Mouse (Mus musculus) inflammation-experienced regulatory T-cells, adult 6 months (primary cell): ENCODE measurements around the gene F8a. TPM values are rescaled to one million over a fixed set of nuclear protein-coding genes. Genes with fewer than 3 reads are reported as not detected.
A peak's percentile ranks its signal among the peaks of the same experiment; 100 is the strongest.
"Not testable (repeated sequence)": the region's sequence is repeated elsewhere in the genome, so short reads cannot be mapped to it uniquely, and the experiment has no call there.

Experiments
- ATAC-seq: one replicate; pipeline ENCODE4 v1.8.0; 2017
- polyA plus RNA-seq, 3 experiments: library from polyadenylated mRNA; unstranded; fragments of 100-300 nt; shearing (Covaris generic); gene quantifications; one replicate each; pipeline ENCODE4 v1.2.1; 2017

F8a gene
- polyA plus RNA-seq, result 1 to 10 TPM; 1.5 to 2.1 (median 1.8) TPM

DNA sequence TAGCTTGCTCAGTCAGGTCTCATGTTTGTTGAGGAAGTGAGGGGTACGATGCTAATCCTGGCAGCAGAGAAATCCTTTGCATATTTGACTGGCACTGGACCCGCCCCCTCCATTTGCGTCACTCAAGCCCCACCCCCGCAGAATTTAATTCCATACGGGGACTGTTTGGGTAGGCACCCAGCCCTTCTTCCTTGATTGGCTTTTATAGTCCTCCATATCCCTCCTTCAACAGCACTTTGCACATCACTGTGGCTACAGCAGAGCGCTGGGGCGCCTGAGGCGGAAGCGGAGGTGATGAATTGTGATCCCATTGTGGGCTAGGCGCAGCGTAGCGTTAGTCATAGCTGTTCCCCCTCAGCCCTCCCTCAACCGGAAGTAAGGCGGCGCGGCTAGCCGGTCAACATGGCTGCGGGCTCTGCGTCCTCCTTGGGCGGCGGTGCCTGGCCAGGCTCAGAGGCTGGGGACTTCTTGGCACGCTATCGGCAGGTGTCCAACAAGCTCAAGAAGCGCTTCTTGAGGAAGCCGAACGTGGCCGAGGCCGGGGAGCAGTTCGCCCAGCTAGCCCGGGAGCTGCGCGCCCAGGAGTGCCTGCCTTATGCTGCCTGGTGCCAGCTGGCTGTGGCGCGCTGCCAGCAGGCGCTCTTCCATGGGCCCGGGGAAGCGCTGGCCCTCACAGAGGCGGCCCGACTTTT lies at the start of gene F8a:
TSS of gene F8a (plus strand) at position 378 of the 692 bp plus-strand sequence.
- peak; percentile 85 for ATAC-seq

DNA sequence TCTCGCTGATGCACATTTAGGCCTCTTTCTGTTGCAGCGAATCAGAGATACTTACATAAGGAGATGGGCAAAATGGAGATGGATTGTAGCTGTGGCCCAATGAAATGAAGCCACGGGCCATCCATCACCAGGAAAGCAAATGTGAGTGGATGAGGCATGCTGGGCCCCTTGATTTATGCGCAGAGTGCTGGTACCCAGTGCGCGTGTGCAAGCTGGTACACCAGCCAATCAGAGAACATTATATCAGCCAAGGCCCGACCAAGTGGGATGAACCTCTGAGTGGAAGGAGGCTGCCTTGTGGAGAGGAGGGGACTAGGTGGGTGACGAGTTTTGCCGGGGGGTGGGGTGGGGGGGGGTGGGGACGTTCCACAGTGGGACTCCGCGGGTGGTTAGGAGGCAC lies 36.2 kb upstream of the F8a start, which contains the start of gene Xlr3b:
TSS of gene Xlr3b (plus strand) at position 274 of the 400 bp plus-strand sequence.
- ATAC-seq, result not testable (repeated sequence)

DNA sequence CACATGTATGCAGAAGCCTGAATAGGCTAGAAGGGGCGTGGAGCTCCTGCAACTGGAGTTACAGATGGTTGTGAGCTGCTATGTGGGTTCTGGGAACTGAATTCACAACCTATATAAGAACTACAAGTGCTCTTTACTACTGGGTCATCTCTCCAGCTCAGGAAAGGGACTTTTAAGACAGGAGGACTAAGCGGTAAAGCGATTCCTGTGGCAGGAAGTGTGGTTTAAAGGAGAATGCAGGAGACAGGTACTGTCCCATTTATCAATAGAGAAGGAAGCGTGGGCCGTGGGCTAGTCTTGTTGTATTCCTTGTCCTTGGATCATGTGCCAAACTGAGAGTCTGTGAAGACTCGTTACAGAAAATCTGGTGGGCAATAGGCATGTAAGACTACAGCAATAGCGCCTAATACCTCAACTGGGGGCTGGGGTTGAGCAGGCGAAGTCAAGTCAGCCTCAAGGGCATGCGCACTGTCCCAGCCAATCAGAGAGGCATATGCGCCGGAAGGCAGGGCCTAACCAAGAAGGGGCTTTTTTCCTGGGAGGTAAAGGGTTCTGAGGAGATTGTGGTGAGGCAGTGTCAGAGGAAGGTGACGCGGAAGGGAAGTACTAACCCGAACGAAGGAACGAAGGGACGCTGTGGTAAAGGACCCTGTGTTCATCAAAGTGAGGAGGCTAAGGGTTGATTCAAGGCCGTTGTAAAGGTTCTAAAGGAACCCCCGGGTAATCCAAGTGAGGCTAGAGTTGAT lies 14.1 kb upstream of the F8a start, which contains the start of gene Xlr4b:
TSS of gene Xlr4b (plus strand) at position 515 of the 746 bp plus-strand sequence.
- ATAC-seq, result peak; percentile 78

DNA sequence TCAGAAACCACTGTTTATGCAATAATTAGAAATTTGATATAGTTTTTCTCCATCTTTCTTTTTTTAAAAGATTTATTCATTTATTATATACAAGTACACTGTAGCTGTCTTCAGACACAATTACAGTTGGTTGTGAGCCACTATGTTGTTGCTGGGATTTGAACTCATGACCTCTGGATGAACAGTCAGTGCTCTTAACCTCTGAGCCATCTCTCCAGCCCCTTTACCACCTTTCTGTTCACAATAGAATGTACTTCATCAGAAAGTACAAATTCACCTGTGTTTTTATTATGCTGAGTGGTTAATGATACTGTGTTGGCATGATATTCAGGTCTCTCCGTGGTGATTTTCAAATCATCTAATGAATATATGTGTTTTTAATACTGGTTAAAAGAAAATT lies 2.7 kb upstream of the F8a start:
- no peak for ATAC-seq

DNA sequence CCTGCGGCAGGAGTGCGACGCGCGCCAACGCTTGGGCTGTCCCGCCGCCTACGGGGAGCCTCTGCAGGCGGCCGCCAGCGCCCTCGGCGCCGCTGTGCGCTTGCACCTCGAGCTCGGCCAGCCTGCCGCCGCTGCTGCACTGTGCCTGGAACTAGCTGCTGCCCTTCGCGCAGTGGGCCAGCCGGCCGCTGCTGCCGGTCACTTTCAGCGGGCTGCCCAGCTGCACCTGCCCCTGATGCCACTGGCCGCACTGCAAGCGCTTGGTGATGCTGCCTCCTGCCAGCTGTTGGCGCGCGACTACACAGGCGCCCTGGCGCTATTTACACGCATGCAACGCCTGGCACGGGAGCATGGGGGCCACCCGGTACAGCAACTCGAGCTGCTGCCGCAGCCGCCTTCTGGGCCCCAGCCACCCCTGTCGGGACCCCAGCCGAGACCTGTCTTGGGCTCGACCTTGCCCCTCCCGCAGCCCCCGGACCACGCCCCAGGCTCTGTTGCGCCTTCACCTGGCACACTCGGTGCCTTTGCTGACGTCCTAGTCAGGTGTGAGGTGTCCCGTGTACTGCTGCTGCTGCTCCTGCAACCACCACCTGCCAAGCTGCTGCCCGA lies 619 bp downstream of the F8a start:
- ATAC-seq, result peak; percentile 30

DNA sequence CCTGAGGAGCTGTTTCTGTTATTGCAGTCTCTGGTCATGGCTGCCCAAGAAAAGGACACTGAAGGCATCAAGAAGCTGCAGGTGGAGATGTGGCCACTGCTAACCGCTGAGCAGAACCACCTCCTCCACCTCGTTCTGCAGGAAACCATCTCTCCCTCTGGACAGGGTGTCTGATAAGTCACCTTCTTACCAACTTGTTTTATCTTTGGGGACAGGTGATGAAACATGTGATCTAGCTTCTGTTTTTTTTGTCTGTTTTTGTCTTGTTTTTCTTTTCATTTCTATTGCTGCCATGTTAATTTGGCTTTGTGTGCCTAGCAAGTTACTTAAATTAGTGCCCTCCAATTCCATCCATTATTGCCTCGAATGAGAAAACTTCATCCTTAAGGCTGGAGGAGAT lies 1.2 kb downstream of the F8a start:
- ATAC-seq, result no peak

DNA sequence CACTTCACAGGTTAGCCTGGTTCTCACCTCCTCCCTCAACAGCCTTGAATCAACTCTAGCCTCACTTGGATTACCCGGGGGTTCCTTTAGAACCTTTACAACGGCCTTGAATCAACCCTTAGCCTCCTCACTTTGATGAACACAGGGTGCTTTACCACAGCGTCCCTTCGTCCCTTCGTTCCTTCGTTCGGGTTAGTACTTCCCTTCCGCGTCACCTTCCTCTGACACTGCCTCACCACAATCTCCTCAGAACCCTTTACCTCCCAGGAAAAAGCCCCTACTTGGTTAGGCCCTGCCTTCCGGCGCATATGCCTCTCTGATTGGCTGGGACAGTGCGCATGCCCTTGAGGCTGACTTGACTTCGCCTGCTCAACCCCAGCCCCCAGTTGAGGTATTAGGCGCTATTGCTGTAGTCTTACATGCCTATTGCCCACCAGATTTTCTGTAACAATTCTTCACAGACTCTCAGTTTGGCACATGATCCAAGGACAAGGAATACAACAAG lies 14.8 kb downstream of the F8a start, which contains the start of gene Xlr4c:
TSS of gene Xlr4c (minus strand) at position 310 of the 505 bp plus-strand sequence.
- ATAC-seq, result peak; percentile 50

DNA sequence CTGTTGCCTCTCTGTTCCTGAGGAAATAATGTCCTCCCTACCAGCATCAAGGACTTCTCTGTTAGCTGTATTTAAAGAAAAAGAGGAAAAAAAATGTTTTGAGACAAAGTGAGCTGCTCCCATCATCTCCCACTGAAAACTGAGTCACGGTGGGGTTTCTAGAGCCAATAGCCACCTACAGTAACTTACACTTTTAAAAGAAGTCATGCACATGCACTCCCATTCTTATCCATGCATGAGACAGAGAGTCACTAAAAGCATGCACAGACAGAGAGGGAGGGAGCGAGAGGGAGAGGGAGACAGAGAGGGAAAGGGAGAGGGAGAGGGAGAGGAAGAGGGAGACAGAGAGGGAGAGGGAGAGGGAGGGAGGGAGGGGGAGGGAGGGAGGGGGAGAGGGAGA lies 34.3 kb downstream of the F8a start:
- ATAC-seq, result not testable (repeated sequence)

DNA sequence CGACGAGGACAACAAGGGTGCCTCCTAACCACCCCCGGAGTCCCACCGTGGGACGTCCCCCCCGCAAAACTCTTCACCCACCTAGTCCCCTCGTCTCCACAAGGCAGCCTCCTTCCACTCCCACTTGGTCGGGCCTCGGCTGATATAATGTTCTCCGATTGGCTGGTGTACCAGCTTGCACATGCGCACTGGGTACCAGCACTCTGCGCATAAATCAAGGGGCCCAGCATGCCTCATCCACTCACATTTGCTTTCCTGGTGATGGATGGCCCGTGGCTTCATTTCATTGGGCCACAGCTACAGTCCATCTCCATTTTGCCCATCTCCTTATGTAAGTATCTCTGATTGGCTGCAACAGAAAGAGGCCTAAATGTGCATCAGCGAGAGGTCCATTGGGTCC lies 37.2 kb downstream of the F8a start, which contains the start of gene Xlr3c:
TSS of gene Xlr3c (minus strand) at position 121 of the 400 bp plus-strand sequence.
- ATAC-seq, result not testable (repeated sequence)

Other genes with a start within 250 kb of the F8a start
- gene Zfp185, start 241.0 kb upstream of the F8a start, polyA plus RNA-seq, result not detected
- gene Pnma5, start 191.2 kb upstream of the F8a start, polyA plus RNA-seq, result not detected
- gene Pnma3, start 163.5 kb upstream of the F8a start, polyA plus RNA-seq, result not detected
- gene Xlr4a, start 145.8 kb upstream of the F8a start, polyA plus RNA-seq, result 100 to 1,000 TPM; 107 to 143 (median 134) TPM
- gene Xlr3a, start 131.2 kb upstream of the F8a start, polyA plus RNA-seq, result 1 to 10 TPM in 1 of 3 experiments, under 1 TPM in 1, not detected in 1; 0.46 to 2.5 TPM
- gene Gm14685, start 111.2 kb upstream of the F8a start, polyA plus RNA-seq, result not detected
- not detected for gene Xlr5b, start 79.5 kb upstream of the F8a start, polyA plus RNA-seq
- not detected for gene DXBay18, start 78.8 kb upstream of the F8a start, polyA plus RNA-seq
- gene Spin2d, start 51.3 kb upstream of the F8a start, polyA plus RNA-seq, result not detected
- 10 to 100 TPM in 2 of 3 experiments, under 1 TPM in 1; 0.69 to 13.8 (median 11.1) TPM for gene Xlr3b, start 36.1 kb upstream of the F8a start, polyA plus RNA-seq
- gene Xlr4b, start 14.0 kb upstream of the F8a start, polyA plus RNA-seq, result 100 to 1,000 TPM; 158 to 187 (median 175) TPM
- gene Xlr4c, start 14.8 kb downstream of the F8a start, polyA plus RNA-seq, result 100 to 1,000 TPM in 2 of 3 experiments, 10 to 100 TPM in 1; 76.9 to 140 (median 112) TPM
- not detected for gene Xlr3c, start 37.1 kb downstream of the F8a start, polyA plus RNA-seq
- under 1 TPM in 1 of 3 experiments, not detected in 2; 0.43 TPM for gene Xlr5a, start 64.7 kb downstream of the F8a start, polyA plus RNA-seq
- under 1 TPM in 1 of 3 experiments, not detected in 2; 0.53 TPM for gene Xlr5c, start 64.7 kb downstream of the F8a start, polyA plus RNA-seq
- not detected for gene Gm45015, start 108.5 kb downstream of the F8a start, polyA plus RNA-seq
- 10 to 100 TPM in 2 of 3 experiments, 1 to 10 TPM in 1; 7.6 to 14.7 (median 13.3) TPM for gene Zfp275, start 114.3 kb downstream of the F8a start, polyA plus RNA-seq
- gene Gm18336, start 170.4 kb downstream of the F8a start, polyA plus RNA-seq, result not detected
- gene Zfp92, start 182.8 kb downstream of the F8a start, polyA plus RNA-seq, result under 1 TPM in 1 of 3 experiments, not detected in 2; 0.21 TPM
- not detected for gene Trex2, start 207.1 kb downstream of the F8a start, polyA plus RNA-seq
- gene Haus7, start 230.8 kb downstream of the F8a start, polyA plus RNA-seq, result 10 to 100 TPM; 28.7 to 40.7 (median 32.3) TPM